Mouse (Mus musculus) embryo, embryonic 10 days (tissue): ENCODE measurements around the gene Dnajc4.

Source experiments
- DNase-seq: peaks from one replicate; pipeline ENCODE4 v3.0.0-alpha.2; 2015; ENCODE audit warnings: low spot score

Gene Dnajc4

GRCm38 (mm10) chr19:6975537-6976521 is 16.5 kb downstream of the Dnajc4 start, which contains the start of gene Plcb3:
Plcb3 (minus strand) TSS chr19:6976470.
- peak; percentile 77 for DNase-seq

GRCm38 (mm10) chr19:6974211-6975205 is 17.9 kb downstream of the Dnajc4 start, which contains the start of gene Ppp1r14b:
Ppp1r14b (plus strand) TSS chr19:6974968.
- DNase-seq: peak; percentile 94

- no peak for DNase-seq
Observed at GRCm38 (mm10) chr19:6973581-6974190, 18.7 kb downstream of the Dnajc4 start.

- DNase-seq: no peak
Observed at GRCm38 (mm10) chr19:6972247-6972917, 20.0 kb downstream of the Dnajc4 start.

- peak; percentile 54 for DNase-seq
Observed at GRCm38 (mm10) chr19:6971644-6972043, 20.7 kb downstream of the Dnajc4 start.

- no peak for DNase-seq
Observed at GRCm38 (mm10) chr19:6970460-6971085, 21.8 kb downstream of the Dnajc4 start.

- DNase-seq: peak; percentile 49
Observed at GRCm38 (mm10) chr19:6969665-6970381, 22.5 kb downstream of the Dnajc4 start.

- DNase-seq: peak; percentile 41
Observed at GRCm38 (mm10) chr19:6969291-6969664, 23.1 kb downstream of the Dnajc4 start.

GRCm38 (mm10) chr19:6968491-6969271 is 23.7 kb downstream of the Dnajc4 start:
- no peak for DNase-seq

GRCm38 (mm10) chr19:6956461-6956860 is 35.9 kb downstream of the Dnajc4 start:
- no peak for DNase-seq

- no peak for DNase-seq
Observed at GRCm38 (mm10) chr19:6955424-6955823, 36.9 kb downstream of the Dnajc4 start.

GRCm38 (mm10) chr19:6954046-6954445 is 38.3 kb downstream of the Dnajc4 start:
- no peak for DNase-seq

GRCm38 (mm10) chr19:6952712-6953037 is 39.7 kb downstream of the Dnajc4 start:
- DNase-seq: no peak

GRCm38 (mm10) chr19:6951994-6952711 is 40.2 kb downstream of the Dnajc4 start:
- peak; percentile 57 for DNase-seq

GRCm38 (mm10) chr19:6951381-6951968 is 40.9 kb downstream of the Dnajc4 start:
- peak; percentile 93 for DNase-seq

- DNase-seq: peak; percentile 83
Observed at GRCm38 (mm10) chr19:6950613-6951153, 41.7 kb downstream of the Dnajc4 start.

- DNase-seq: no peak
Observed at GRCm38 (mm10) chr19:6949951-6950350, 42.4 kb downstream of the Dnajc4 start.

- DNase-seq: no peak
Observed at GRCm38 (mm10) chr19:6949532-6949931, 42.8 kb downstream of the Dnajc4 start.
